Mouse (Mus musculus) megakaryocyte-erythroid progenitor cell, adult 5-6 weeks (primary cell): ENCODE data around the gene Gabbr2. TPM values are rescaled to one million over a fixed set of nuclear protein-coding genes. Genes with fewer than 3 reads are reported as not detected.

Experiments used
- ATAC-seq: replicated peaks from 2 replicates; pipeline ENCODE4 v1.8.0; 2016; ENCODE audit warnings: mild to moderate bottlenecking, inconsistent platforms; ENCODE audit not compliant: severe bottlenecking, poor library complexity, low FRiP score, low TSS enrichment
- total RNA-seq, 2 experiments: library from RNA; stranded (forward) in 1 of 2; stranded (reverse) in 1 of 2; fragments of 200-1000, 215-1000 nt in 1 of 2; fragments of >200 nt in 1 of 2; fragmentation: Nextera tagmentation in 1 of 2; gene quantifications; 2 replicates each; pipeline ENCODE4 v1.2.3; 2014 to 2017

Gene Gabbr2
- total RNA-seq (2014; fragmentation: Nextera tagmentation) (not detected in 2 replicates), total RNA-seq (2017) (not detected in 2 replicates)

DNA sequence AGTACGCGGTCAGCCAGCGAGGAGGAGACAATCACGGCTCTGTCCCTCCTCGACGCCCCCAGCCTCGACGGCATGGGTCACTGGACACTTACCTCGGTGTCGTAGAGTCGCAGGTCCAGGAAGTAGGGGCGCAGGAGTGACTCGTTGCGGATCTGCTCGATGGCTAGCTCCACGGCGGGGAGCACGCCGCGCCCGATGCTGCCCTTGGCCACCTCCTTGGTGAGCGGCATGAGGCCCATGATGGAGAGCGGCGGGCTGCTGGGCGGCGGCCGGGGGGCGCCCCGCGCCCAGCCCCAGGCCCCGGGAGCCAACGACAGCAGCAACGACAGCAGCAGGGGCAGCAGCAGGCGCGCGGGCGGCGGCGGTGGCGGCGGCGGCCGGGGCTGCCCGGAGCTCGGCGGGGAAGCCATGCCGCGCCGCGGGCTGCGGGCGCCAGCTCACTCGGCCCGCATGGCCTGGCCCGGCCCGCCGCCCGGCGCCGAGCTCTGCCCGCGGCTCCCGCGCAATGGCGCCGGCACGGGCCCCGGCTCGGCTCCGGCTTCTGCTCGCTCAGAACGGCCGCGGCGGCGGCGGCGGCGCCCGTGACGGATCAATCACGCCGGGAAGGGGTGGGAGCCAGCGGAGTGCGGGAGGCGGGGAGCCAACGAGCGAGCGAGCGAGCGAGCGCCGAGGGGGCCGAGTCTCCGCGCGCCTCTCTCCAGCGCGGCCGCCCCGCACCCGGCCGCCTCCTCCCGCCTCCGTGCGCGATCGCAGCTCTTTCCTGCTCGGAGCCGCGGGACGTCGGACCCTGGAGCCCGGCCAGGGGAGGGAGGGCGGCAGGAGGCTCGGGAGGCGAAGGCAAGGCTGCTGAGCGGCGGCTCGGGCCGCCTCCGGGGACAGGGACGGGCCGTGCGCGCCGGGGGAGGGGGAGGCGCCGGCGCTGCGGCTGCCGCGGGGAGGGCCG, at the start of gene Gabbr2:
Gabbr2 (minus strand) TSS at position 858 of the 943 bp plus-strand sequence.
- no peak for ATAC-seq

DNA sequence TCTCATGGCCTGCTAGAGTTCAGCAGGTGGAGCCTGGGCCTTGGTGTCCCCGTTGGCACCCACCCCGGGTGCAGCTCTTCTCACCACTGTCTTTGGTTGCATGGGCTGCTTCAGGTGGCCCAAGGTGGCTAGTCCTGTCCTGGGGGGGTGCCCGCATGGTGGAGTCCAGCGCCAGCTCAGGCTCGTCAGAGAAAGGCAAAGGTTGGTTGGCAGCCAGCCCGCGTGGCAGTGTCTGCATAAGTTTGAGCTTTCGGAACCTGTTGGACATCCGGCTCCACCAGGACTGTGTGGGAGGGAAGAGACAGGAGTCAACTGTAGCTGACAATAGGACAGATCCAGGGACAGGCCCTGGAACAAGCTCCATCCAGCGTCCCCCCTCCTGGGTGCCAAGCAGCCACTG, 47.9 kb upstream of the Gabbr2 start:
- ATAC-seq = no peak

DNA sequence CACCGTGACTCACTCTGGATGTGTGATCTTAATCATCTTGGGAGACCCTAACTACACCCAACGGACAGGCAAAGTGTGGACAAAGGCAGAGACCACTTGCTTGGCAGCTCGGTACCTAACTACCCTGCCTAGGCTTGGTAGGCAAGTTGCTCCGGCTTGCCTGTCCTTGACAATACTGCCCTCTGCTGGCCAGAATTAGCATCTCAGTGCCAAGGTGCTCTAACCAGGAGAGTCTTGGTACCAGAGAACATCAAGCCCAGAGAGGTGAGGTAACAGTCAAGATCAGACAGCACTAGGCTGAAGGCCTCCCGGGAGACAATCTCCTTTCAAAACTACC, 45.6 kb upstream of the Gabbr2 start:
- ATAC-seq = peak; percentile 77

DNA sequence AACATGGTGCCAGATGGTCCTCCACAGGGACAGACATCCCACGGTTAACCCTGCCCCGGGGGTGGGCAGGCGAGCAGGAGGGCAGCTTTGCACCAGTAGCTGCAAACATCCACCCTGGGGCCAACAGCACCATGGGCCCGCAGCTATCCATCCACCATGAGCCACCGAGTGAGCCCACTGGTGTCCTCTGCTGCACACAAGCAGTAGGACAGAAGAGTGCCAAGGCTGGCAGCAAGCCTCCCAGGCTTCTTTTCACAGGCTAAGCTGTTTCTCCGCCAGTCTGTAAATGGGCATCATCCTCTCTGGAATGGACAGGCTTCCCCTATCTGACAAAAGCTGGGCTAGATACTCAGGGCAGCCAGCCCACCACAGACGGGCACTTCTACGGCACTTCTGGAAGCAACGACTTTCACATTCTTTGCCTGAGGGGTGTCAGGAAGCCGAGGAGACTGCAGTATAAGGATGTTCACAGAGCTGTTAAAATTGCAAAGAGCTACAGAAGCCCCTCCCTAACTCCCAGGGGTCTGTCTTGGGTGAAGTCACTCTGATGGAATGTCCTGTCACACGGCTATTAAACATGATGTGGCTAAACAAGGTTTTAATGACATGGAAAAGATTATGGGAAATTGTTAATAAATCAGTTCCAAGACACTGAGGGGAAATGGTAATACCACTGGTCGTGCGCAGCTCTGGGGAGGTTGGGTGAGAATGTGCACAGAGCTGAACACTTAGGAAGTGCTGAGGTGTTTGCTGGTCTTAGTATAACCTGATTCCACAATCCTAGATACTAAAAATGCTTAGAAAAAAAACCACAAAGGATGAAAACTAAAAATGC, 45.0 kb upstream of the Gabbr2 start:
- no peak for ATAC-seq

DNA sequence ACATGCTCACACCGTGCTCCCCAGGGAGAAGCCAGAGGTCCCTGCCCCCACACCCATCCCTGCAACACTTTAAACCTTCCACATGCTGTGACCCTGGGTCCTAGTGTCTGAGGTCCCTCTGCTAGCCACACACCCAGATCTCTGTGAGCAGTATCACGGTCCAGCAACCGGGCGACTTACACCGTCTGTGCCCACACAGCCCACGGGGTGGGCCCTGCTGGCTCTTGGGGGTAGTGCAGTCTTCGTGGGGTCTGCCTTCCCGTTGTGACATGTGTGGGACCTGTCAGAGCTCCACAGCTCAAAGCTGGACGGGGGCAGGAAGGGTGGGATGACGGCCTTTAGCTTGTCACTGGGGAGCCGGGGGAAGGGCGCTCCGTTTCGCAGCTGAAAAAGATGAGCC, 43.9 kb upstream of the Gabbr2 start:
- ATAC-seq = no peak

DNA sequence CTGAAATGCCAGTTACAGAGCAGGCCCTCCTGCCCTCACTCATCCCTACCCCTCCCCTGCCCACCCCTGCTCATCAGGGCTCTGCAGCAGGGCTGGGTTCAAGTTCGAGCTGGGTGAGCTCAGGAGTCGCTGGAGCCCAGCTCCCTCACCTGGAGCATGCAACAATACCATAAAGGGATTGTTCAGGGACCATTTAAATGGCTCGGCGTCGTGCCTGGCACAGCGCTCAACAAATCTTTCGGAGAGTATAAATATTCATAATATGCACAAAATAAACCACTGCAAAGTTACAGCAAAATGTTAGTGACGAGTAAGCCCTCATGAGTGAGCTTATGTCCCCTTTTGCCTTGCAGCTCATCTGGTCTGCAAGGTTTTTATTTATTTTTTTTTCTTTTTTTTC, 40.5 kb upstream of the Gabbr2 start:
- ATAC-seq = no peak

DNA sequence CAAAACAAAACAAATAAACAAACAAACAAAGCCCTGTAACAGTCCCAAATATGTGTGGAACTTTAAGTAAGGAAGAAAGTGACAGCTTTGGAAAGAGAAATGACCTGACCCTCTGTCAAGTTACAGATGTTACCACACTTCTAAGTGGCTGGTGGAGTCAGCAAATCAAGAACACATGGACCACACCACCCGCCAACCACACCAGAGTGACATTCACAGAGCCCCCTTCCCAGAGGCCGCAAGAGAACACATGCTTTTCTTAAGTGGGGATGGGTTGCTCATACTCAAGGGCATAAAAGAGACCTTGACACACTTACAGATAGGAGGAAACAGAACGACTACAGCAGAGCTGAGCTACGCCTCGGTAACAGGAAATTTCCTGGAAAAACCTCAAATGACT, 37.1 kb upstream of the Gabbr2 start:
- no peak for ATAC-seq

DNA sequence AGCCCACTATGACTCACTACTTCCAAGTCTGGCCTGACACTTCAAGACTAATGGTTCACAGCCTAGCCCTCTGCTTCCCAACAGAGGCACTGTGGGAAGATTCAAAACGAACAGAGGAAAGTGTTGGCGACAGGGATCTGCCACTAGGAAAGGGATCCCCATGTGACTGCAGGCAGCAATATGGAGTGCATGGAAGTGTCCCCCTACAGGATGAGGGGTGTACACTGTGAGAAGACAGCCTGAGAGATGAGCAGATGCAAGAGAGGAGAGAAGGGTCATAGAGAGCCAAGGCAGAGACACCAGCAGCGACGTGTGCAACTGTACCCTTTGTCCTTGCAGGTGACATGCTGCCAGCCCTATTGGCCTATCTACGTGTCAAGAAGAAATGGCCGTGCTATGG, 32.3 kb upstream of the Gabbr2 start:
- no peak for ATAC-seq

DNA sequence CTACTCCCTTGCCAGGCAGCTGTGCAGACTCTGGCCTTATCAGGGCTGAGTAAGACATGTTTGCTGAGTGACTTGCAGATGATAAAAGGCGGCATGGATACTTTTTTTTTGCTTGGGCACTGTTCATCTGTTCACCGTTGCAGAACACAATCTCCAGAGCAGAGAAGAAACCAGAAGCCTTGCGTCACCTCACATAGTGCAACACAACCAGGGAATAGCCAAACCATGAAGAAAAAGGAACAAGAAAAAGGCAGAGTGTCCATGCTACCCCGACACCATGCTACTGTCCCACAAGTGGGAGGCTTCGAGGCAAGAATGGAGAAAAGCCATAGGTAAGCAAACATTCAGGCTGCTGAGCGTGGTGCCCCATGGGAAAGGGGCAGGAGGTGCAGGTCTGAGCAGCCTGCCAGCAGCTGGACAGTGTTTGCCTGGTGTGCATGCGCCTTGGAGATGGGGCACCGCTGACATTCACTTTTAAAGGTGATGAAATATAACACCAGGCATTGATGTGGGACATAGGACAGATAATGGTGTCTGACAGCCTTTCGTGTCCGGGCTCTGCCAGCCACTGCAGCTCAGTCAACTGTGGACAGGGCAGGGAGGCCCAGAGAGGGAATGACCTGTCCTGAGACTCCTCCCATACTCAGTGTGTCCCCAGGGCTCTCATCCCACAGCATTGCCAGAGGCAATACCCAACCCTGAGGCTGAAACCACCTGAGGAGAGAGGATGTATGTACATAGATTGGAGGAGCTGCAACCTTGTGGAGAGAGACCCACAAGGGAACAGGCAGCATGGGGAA, 31.3 kb upstream of the Gabbr2 start:
- ATAC-seq = no peak

DNA sequence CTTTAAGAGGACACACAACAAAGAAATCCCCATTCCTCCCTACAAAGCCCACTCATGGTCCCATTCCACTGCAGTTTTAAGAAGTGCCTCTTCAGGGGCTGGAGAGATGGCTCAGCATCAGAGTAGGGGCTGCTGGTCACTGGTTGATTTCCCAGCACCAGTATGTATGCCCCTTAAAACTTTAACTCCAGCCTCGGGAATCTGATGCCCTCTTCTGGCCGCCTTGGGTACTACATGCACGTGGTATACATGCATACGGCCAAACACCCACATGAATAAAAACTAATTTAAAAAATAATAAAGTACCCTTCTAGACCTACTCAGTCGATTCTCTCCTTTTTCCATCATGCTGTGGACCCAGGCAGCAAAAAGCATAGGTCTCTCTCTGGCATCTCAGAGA, 28.9 kb upstream of the Gabbr2 start:
- ATAC-seq = 0 out of 2 replicates have a peak, but pooled peaks have one; percentile 48

DNA sequence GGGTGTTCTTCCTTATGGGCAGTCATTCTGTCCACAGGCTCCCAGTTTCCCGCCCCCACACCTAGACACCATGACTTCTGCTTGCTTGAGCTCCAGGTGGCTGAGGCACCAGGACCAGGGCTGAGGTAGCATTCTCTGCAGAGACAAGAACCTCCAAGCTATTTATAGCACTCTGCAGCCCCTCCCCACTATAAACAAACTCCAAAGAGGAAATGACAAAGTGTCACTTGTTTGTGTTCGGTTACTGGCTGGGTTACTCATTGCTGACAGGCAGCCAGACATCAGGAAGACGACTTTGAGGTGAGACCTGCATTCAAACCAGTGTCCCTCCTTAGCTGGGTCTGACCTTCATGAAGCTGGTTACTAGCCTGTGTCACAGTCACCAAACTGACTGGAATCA, 23.5 kb upstream of the Gabbr2 start:
- no peak for ATAC-seq

DNA sequence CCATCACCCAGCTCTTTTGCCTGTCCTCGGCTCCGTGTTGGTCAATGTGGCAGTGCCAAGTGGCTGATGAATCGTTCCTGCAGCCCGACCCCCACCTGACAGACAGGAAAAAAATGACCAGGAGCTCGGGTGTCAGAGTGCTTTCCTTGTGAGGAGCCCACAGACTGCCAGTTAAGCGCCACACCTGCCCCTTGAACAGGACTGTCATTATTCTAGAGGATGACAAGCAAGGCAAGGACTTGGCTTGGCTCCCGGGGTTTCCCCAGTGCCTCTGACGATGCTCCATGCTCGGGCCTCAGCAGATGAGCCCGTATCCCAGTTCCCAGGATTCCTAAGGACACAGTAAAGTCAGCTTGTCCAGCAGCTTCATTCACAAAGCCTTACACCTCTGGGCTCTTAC, 20.8 kb upstream of the Gabbr2 start:
- ATAC-seq = no peak

DNA sequence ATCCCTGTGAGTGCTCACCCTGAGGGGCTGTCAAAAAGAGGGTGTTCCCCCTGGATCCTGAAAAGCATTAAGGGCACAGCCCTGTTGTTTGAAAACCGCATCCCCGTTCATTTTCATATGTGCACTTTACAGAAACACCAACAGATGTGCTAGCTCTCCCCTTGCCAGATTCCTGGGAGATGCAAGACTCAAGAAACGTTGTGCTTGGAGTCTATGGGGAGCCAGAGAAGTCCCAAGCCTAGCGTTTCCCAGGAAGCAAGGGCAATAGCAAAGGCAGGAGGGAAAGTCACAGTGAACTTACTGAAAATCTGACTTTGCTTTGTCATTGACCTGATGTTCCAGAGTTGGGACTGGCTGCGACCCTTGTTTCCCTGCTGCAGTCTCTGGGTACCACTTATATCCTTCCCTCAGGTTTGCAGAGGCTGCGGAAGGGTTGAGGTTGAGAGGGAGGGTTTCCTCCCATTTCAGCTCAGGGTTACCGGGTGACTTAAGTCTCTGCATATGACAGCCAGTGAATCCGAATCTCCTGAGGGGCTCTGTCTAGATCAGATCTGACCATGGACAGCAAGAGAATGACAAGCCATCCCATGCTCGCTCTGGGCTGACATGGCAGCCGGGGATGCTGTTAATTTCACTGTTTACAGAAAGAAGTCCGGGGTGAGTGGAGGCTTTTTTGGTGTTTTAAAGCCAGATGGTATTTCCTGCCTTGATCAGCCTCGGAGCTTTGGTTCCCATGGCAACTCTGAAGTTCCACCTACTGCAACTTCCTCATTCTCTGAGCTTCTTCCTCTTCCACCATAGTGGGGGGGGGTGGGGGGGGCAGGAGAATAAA, 18.9 kb upstream of the Gabbr2 start:
- ATAC-seq = no peak

DNA sequence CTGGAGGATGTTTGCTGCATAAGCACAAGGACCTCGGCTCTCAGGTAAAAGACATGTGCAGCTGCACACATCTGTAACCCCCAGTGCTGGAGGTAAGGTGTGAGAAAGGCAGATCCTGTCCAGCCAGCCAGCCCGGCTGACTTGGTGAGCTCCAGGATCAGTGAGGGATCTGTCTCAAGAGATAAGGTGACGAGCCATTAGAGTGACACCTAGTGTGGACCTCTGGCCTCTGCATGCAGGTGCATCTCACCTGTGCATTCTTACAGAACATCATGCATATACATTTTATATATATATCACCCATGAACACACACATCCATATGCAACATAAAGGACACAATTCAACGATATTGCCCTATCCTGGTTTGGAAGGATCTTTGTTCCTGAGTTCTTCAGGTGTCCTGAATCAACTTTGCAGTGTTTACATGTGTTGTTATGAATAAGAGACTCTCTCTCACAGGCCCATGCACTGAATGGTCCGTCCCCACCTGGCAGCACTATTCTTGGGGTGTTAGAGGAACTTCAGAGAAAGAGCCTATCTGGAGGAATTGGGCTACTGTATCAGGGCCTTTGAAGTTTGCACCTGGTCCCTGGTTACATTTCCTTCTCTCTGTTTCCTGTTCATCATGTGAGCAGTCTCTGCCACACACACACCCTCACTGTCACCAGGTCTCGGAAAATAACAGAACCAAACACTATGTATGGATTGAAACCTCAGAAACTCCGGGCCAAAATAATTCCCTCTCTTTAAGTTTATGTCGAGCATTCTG, 9.1 kb upstream of the Gabbr2 start:
- ATAC-seq = no peak

DNA sequence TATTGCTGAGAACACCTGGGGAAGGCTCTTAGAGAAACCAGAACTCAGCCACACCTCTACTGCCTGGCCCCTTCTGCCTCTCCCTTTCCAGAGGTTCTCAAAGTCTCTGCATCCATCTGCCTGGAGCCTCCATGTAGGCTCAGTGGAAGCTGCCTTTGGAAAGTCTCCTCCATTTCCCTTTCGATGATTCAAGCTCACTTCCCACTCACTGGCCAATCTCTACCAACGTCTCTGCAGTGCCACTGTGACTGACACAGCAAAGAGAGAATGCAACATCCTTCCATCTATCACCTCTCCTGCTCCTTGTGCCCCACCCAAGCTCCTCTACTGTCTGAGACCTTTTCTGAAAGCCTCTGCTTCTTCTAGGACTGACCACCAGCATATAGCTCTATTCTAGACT, 6.3 kb upstream of the Gabbr2 start:
- ATAC-seq = no peak

DNA sequence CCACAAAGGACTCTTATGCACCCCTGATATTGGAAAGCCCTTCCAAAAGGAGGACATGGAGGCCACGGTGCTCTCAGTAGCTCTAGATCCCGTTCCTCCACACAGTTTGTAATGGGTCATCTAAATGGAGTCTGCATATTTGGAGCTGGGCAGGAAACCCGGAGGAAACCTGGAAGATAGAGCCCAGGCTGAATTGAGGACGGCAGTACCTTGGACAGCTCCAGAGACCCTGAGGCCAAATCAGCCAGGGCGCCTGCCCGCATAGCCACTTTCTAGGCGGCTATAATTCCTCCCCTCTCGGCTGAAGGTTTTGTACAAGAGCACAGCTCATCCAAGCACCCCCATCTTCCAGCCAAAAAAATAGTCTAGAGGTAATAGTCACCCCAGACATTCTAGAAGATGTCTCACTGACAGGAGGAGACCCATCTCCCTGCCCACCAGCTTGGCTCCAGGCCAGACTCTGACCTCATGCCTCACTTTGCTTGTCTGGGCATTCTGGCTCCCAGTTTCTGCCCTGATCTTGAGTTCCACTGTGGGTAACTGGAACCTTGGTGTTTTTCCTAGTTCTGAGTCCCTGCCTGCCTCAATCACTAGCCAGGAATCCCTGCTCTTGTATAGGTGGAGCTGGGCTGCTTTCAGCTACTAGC, 1.3 kb upstream of the Gabbr2 start:
- ATAC-seq = peak; percentile 44; the same call in 1 of the 2 replicates

DNA sequence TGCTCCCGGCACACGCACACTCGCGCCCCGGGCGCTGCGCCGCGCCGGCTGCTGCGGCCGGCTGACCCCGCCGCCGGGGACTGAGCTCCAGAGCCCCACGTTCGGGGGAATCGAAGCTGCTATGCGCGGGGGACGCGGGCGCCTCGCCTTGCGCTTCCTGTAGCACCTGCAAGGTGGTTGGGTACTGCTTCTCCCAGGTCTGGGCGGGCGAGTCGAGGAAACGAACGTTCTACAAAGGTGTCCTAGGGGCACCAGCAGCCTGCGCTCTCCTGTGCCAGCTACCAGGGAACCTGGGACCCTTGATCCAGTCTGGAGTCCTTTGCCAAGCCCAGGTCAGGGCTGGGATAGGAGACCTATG, 265 bp upstream of the Gabbr2 start:
- no peak for ATAC-seq
